Mouse (Mus musculus) hindbrain, postnatal 0 days (tissue): ENCODE data around the gene Akt1. TPM values are rescaled to one million over a fixed set of nuclear protein-coding genes. Genes with fewer than 3 reads are reported as not detected.

ENCODE experiments used
- ATAC-seq: fragments of 200-750 bp; cut with Nextera tagmentation; 2 replicates; pipeline ENCODE4 v1.8.0; 2017; ENCODE audit warnings: mild to moderate bottlenecking, moderate TSS enrichment, moderate library complexity
- DNase-seq: peaks from one replicate; pipeline ENCODE4 v3.0.0-alpha.2; 2015; ENCODE audit warnings: low spot score
- H3K27ac ChIP-seq: fragments of 300-500 bp; sonication (generic); 2 replicates; pipeline ENCODE4 v1.5.1; 2014; ENCODE audit warnings: mild to moderate bottlenecking
- H3K27me3 ChIP-seq: fragments of 300-500 bp; sonication (generic); 2 replicates; pipeline ENCODE4 v1.6.1; 2014; ENCODE audit warnings: low read length, mixed read lengths; ENCODE audit not compliant: insufficient read depth
- H3K36me3 ChIP-seq: fragments of 300-500 bp; sonication (generic); 2 replicates; pipeline ENCODE4 v1.6.1; 2014; ENCODE audit warnings: low read length, mixed read lengths; ENCODE audit not compliant: insufficient read depth
- H3K4me1 ChIP-seq: fragments of 300-500 bp; sonication (generic); 2 replicates; pipeline ENCODE4 v1.6.1; 2014; ENCODE audit warnings: antibody characterized with exemption, low read length, mixed read lengths; ENCODE audit not compliant: insufficient read depth
- H3K4me2 ChIP-seq: fragments of 300-500 bp; sonication (generic); 2 replicates; pipeline ENCODE4 v1.6.1; 2014; ENCODE audit warnings: low read depth, mild to moderate bottlenecking, low read length, moderate library complexity, mixed read lengths
- H3K4me3 ChIP-seq: fragments of 300-500 bp; sonication (generic); 2 replicates; pipeline ENCODE4 v1.5.1; 2014; ENCODE audit warnings: low read length
- H3K9ac ChIP-seq: fragments of 300-500 bp; sonication (generic); replicated peaks from 2 replicates; pipeline ENCODE4 v1.6.1; 2014; ENCODE audit warnings: mild to moderate bottlenecking, low read length, moderate library complexity, mixed read lengths
- H3K9me3 ChIP-seq: fragments of 300-500 bp; sonication (generic); 2 replicates; pipeline ENCODE4 v1.6.1; 2016; ENCODE audit warnings: low read length, mixed read lengths
- CTCF ChIP-seq: IDR thresholded peaks from 2 replicates; pipeline ENCODE4 v1.5.1; 2016; ENCODE audit warnings: antibody characterized with exemption, control low read depth, low read depth
- WGBS: fragments of 180-500 bp; shearing (Covaris S2); extraction: QIAGEN DNeasy Blood & Tissue Kit; methylation state at CpG from one replicate; pipeline ENCODE4 v1.1.7; 2014; 5-methylcytosine and 5-hydroxymethylcytosine counted together
- polyA plus RNA-seq: library from polyadenylated mRNA; unstranded; fragments of >200 nt; fragmentation: Nextera tagmentation; extraction: Ambion mirVana; gene quantifications from 2 replicates; pipeline ENCODE4 v1.2.1, GENCODE M21; 2015
- total RNA-seq: library from RNA; depleted of rRNA; stranded (reverse); fragments of >200 nt; gene quantifications from 2 replicates; pipeline ENCODE4 v1.2.3, GENCODE M21; 2014

Akt1 gene
- total and polyA plus RNA-seq, 2 experiments from 2014 or later: 97.4 to 179 TPM

- Histone ChIP-seq H3K4me1 (peaks cover 7% of the 10 kb centered on the region; the same call in 1 of the 2 replicates), H3K9me3 (no peaks in the 10 kb centered on the region), H3K4me3 (no peak overlapping the region), H3K27me3 (no peaks in the 10 kb centered on the region), H3K36me3 (no peaks in the 10 kb centered on the region), H3K4me2 (no peak overlapping the region), H3K9ac (no peak overlapping the region), H3K27ac (no peak overlapping the region)
- 93% methylated on average over 12 of the region's 12 CpGs for WGBS
- no peak for TF ChIP-seq CTCF
- no peak for ATAC-seq
- no peak for DNase-seq
Measured at GRCm38 (mm10) chr12:112630029-112630428, 44.7 kb downstream of the Akt1 start.

DNA sequence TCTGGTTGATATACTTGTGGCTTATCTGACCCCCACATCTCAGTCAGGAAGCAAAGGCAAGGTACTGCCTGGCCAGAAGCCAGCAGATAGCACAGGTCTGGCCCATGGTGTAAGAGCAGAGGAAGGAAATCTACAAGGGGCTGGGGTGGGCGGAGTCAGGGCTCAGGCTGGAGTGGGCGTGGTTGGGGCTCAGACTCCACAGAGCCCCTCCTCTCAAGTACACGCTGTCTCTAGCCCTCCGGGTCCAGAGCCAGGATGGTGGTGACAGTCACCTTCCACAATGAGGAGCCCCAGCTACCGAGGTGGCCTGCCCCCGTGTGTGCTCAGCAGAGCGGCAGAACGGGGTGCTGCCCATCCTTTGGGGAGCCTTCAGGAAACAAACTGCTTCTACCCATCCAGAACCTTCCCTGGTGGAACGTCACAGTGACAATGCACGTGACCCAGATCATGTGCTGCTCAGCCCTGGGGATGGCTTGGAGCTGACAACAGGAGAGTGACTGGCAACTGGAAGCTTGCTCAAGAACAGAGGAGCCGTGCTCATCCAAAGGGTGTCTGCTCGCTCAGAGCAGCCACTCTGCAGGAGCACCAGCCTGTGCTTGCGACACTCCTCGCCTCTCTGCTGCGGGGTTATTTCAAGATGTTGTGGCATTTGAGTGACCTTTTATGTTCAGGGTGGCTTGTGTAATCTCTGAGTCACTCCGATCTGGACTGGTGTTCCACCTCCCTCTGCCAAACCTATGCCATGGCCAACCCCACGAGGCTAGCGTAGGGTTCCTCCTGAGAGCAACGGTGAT lies 45.6 kb downstream of the Akt1 start:
- H3K9me3 ChIP-seq: no peaks in the 10 kb centered on the region
- no peaks in the 10 kb centered on the region for H3K27me3 ChIP-seq
- 0 out of 2 replicates have a peak overlapping the region, but pooled peaks have one; percentile 6 for H3K4me3 ChIP-seq
- peak overlapping the region; percentile 42 for H3K4me2 ChIP-seq
- peaks cover 7% of the 10 kb centered on the region; the same call in 1 of the 2 replicates for H3K4me1 ChIP-seq
- peak overlapping the region; percentile 36; the same call in 1 of the 2 replicates for H3K27ac ChIP-seq
- TF ChIP-seq CTCF: no peak
- no peaks in the 10 kb centered on the region for H3K36me3 ChIP-seq
- H3K9ac ChIP-seq: peak overlapping the region; percentile 17; the same call in 1 of the 2 replicates
- peak; percentile 56 for DNase-seq
- peak; percentile 84 for ATAC-seq
- 28% methylated on average over 19 of the region's 19 CpGs for WGBS

GRCm38 (mm10) chr12:112628197-112628596 lies 46.5 kb downstream of the Akt1 start:
- peaks cover 7% of the 10 kb centered on the region; the same call in 1 of the 2 replicates for H3K4me1 ChIP-seq
- TF ChIP-seq CTCF: no peak
- H3K9me3 ChIP-seq: no peaks in the 10 kb centered on the region
- H3K4me3 ChIP-seq: no peak overlapping the region
- no peak for DNase-seq
- WGBS: 91% methylated on average over 6 of the region's 6 CpGs
- ATAC-seq: no peak
- no peak overlapping the region for H3K4me2 ChIP-seq
- H3K9ac ChIP-seq: no peak overlapping the region
- H3K36me3 ChIP-seq: no peaks in the 10 kb centered on the region
- no peak overlapping the region for H3K27ac ChIP-seq
- H3K27me3 ChIP-seq: no peaks in the 10 kb centered on the region

GRCm38 (mm10) chr12:112627097-112627881 lies 47.4 kb downstream of the Akt1 start:
- 66% methylated on average over 7 of the region's 7 CpGs for WGBS
- Histone ChIP-seq H3K9me3 (no peaks in the 10 kb centered on the region), H3K9ac (no peak overlapping the region), H3K4me3 (no peak overlapping the region), H3K27me3 (no peaks in the 10 kb centered on the region), H3K36me3 (no peaks in the 10 kb centered on the region), H3K4me1 (peaks cover 7% of the 10 kb centered on the region; the same call in 1 of the 2 replicates), H3K27ac (no peak overlapping the region), H3K4me2 (no peak overlapping the region)
- peak; percentile 62 for TF ChIP-seq CTCF
- ATAC-seq: no peak
- DNase-seq: no peak

DNA sequence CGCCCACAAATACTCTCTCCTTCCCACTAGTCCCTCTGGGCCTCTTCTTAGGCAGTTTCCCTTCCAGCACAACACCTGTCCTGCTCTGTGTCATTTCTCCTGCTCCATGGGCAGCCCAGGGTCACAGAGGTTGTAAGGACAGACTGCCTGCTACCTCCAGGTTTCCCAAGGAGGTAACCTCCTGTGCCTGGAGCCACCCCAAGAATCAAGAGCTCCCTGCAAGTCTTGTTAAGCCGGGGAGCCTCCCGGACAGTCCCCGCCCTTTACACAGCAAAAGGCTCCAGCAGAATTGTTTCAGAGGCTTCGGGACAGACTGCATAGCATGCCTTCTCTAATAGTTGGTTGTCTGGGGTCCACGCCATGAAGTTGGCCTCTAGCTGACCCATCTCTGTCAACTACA lies 48.2 kb downstream of the Akt1 start:
- H3K4me1 ChIP-seq: peaks cover 7% of the 10 kb centered on the region; the same call in 1 of the 2 replicates
- DNase-seq: no peak
- no peak overlapping the region for H3K27ac ChIP-seq
- no peaks in the 10 kb centered on the region for H3K27me3 ChIP-seq
- no peak overlapping the region for H3K9ac ChIP-seq
- no peak for ATAC-seq
- H3K9me3 ChIP-seq: no peaks in the 10 kb centered on the region
- no peaks in the 10 kb centered on the region for H3K36me3 ChIP-seq
- TF ChIP-seq CTCF: no peak
- 78% methylated on average over 6 of the region's 6 CpGs for WGBS
- H3K4me3 ChIP-seq: no peak overlapping the region
- no peak overlapping the region for H3K4me2 ChIP-seq

- no peaks in the 10 kb centered on the region for H3K36me3 ChIP-seq
- H3K9ac ChIP-seq: no peak overlapping the region
- H3K9me3 ChIP-seq: no peaks in the 10 kb centered on the region
- H3K4me1 ChIP-seq: peaks cover 7% of the 10 kb centered on the region; the same call in 1 of the 2 replicates
- H3K4me2 ChIP-seq: no peak overlapping the region
- H3K4me3 ChIP-seq: no peak overlapping the region
- ATAC-seq: no peak
- no peak for DNase-seq
- TF ChIP-seq CTCF: no peak
- no peaks in the 10 kb centered on the region for H3K27me3 ChIP-seq
- 92% methylated on average over 4 of the region's 4 CpGs for WGBS
- no peak overlapping the region for H3K27ac ChIP-seq
Measured at GRCm38 (mm10) chr12:112625700-112626099, 49.0 kb downstream of the Akt1 start.
